Mouse (Mus musculus) NIH3T3 (cell line): ENCODE data around the gene Arid5b.

Experiments
- DNase-seq: peaks from one replicate; pipeline ENCODE4 v3.0.0-alpha.2; 2012; ENCODE audit warnings: low read depth

Gene Arid5b

DNA sequence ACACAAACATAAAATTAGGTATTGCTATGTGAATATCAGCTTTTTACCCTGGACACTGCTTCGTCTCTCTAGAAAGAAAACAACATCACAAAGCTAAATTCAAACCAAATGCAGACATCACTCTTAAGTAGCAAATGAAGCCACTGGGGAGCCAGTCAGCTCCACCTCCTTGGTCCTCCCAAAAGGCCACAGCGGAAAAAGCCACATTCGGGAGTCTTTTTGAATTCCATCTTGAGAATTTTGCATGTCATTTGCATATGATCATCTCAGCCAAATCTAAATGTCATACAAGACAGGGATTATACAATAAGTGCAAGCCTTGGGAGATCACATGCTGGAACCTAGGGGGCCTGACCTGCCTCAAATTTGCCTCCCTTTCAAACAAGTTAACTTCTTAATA is 85.0 kb downstream of the Arid5b start:
- DNase-seq = peak; percentile 36

DNA sequence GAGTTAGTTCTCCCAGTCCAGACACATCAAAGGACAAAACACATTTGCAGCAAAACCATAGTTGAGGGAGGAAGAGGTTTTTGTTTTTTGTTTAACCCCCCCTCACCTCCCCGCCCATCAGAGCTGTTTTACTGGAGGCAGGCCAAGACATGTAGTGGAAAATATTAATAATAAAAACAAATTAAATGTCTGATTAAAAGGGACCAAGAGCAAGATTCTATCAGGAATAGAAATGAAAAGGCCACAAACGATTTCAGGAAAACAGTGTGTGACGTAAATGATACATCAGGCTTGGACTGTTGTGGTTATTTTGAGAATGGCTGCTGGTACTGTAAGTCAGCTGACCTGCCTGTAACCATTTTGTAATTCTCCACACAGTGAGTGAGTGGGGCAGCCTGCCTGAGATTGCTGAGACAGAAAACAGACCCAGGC is 85.7 kb downstream of the Arid5b start:
- peak; percentile 73 for DNase-seq

DNA sequence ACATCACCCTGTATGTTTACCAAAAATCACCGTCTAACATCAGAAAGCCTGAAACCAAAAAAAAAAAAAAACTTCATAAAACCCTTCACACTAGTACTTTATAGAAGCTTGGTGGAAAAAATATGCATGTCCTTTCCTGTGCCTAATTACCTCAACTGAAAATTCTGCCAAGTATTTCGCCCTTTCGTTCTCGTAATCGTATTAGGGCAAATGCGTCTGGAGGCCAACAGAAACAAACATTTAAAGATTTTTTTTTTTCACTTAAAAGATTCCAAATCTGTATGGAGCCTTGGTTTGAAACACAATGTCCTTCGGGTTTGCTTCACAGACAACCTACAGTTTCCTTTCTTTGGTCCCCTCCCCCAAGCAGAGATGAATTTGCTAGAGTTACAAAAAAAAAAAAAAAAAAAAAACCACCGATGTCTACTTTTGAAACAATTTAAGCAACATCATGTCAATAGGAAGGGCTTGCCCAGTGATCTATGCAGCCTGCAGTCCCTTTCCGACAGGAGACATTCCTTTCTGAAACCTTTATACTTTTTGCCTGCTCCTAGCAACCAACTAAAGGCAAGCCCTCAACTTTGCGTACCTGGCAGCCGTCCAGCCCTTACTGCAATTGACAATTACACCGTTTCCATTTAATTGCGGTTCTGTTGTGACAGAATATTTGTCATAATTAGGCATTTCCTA is 86.7 kb downstream of the Arid5b start:
- DNase-seq = peak; percentile 66

- DNase-seq = no peak
These were observed 87.4 kb downstream of the Arid5b start for GRCm38 (mm10) chr10:68191146-68191545.

- no peak for DNase-seq
These were observed 88.7 kb downstream of the Arid5b start for GRCm38 (mm10) chr10:68189847-68190246.

- DNase-seq = no peak
These were observed 95.4 kb downstream of the Arid5b start for GRCm38 (mm10) chr10:68183096-68183495.

DNA sequence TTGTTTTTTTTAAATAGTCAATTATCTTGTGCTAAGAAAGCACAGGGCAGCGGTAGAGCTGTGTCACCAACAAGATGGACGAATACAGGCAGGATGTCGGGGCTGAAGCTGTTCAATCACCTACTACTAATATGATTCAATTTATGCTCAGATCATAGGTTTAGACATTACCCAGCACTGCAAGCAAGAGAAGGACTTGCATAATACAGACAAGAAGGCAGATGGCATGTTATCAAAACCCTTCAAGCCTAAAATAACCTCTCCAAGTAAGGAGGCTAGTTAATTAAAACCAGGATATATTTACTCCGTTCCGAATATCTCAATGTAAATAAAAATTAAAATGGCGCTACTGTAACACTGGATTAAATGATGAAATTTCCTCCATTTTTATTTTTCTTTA is 96.3 kb downstream of the Arid5b start:
- no peak for DNase-seq

- no peak for DNase-seq
These were observed 97.4 kb downstream of the Arid5b start for GRCm38 (mm10) chr10:68181156-68181555.

- DNase-seq = no peak
These were observed 97.8 kb downstream of the Arid5b start for GRCm38 (mm10) chr10:68180721-68181120.

- DNase-seq = no peak
These were observed 98.4 kb downstream of the Arid5b start for GRCm38 (mm10) chr10:68180151-68180550.

GRCm38 (mm10) chr10:68179741-68180140 is 98.8 kb downstream of the Arid5b start:
- no peak for DNase-seq

DNA sequence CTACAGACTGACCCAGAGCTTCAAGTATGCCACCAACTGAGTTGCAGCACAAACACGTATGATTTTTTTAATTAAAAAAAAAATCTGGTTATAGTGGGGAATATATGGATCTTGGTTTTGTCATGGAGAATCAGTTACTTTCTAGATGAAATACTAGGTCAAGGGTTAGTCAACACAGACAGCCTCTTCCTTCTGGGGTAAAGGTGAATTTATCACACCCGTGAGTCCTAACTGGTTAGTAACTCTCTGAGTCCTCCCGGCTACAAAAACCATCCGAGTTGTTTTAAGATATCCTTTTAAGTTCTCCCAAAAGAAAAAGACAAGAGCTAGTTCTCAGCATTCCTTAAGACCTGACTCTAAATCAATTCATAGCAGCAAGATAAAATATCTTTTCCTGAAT is 99.2 kb downstream of the Arid5b start:
- DNase-seq = no peak

DNA sequence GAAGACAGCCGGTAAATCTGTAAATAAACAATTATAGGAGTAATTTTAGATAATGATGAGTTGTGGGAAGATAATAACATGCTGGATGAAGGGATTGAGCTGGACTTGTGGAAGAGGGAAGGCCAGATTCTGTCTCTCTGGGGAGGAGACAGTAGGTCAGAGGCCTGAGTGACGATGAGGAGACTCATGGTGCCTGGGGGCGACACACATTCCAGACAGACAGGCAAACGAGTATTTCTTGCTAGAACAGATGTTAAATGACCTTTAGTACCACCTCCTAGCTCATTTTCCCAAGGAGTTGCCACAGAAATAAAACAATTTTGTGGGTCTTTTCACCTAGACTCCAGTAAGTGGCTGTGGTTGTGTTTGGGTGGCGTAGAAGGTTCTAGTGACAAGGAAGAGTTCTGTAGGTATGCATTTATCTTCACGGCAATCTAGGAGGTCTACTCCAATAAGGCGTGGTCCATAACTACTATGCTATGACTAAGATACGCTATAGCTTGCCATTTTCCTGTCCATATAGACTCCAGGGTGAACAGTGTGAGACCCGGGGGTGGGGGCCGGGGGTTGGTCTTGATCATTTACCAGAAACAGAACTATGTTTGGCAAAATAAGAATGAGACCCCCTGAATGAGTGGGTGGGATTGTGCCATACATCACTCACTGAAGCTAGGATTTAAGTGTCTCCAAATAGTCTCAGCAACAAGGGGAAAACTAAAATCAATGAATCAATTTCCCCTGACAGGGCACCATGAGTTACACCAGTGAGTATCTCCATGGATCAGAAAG is 100.6 kb downstream of the Arid5b start:
- no peak for DNase-seq

DNA sequence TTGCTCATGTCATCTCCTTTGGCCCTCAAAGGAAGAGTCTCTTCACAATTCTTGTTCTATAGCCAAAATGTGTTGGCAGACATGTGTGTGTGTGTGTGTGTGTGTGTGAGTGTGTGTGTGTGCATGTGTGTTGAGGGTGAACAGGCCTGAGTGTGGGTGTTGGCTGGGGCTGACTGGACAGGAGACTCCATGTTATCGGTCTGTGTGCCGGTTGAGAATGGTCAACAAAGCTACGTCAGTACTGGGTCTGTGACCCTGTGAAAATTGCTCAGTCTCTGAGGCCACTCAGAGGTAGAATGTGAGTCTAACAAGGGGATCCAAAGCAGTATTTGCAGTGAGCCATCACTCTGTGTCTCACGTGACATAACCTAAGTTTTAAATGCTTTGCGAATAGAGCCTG is 102.7 kb downstream of the Arid5b start:
- DNase-seq = no peak

- DNase-seq = no peak
These were observed 104.9 kb downstream of the Arid5b start for GRCm38 (mm10) chr10:68173634-68174033.

DNA sequence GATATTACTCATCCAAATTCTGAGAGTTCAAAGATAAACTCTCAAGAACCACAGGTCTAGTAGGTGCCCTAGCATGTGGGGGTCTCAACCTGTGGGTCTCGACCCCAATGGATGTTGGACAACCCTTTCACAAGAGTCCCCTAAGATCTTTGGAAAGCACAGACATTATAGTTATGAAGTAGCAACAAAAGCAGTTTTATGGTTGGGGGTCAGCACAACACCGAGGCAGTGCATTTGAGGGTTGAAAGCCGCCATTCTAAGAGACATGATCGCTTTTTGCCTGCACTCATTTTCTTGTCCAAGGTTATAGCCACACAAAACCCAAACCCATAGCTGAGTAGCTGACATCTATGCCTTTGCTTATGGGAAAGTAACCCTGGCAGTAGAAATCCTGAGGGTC is 105.6 kb downstream of the Arid5b start:
- DNase-seq = no peak

- no peak for DNase-seq
These were observed 106.6 kb downstream of the Arid5b start for GRCm38 (mm10) chr10:68171974-68172373.

- peak; percentile 87 for DNase-seq
These were observed 109.9 kb downstream of the Arid5b start for GRCm38 (mm10) chr10:68168613-68169012.

DNA sequence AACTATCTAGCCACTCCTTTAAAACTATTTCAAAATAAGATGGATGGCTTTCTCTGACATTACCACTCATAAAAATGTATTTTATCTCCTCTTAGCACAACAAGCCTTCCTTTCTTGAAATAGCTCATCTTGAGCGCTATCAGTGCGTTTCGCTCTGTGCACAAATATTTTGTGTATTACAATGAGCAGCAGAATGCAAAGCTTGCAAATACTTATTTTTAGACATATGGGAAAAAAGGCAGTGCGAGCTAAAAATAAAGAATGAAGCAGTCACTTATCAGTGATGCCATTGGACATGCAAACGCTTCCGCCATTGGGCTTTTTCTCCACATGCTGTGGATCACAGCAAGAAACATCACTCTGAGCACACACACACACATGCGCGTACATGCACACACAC is 110.4 kb downstream of the Arid5b start:
- peak; percentile 67 for DNase-seq

- no peak for DNase-seq
These were observed 111.4 kb downstream of the Arid5b start for GRCm38 (mm10) chr10:68167118-68167517.

GRCm38 (mm10) chr10:68166695-68167086 is 111.8 kb downstream of the Arid5b start:
- no peak for DNase-seq

GRCm38 (mm10) chr10:68165709-68166694 is 112.5 kb downstream of the Arid5b start:
- DNase-seq = peak; percentile 77
